Mouse (Mus musculus) liver, embryonic 11.5 days (tissue): Measurements from ENCODE around the gene Jmjd1c. TPM values are rescaled to one million over a fixed set of nuclear protein-coding genes. Genes with fewer than 3 reads are reported as not detected.

Experiments
- ATAC-seq: fragments of 200-750 bp; cut with Nextera tagmentation; replicated peaks from 2 replicates; pipeline ENCODE4 v1.8.0; 2017; ENCODE audit warnings: moderate number of reproducible peaks, mild to moderate bottlenecking, moderate TSS enrichment, moderate library complexity; ENCODE audit not compliant: low FRiP score
- DNase-seq: peaks from one replicate; pipeline ENCODE4 v3.0.0-alpha.2; 2017; ENCODE audit warnings: low spot score
- H3K27ac ChIP-seq: fragments of 300-500 bp; sonication (generic); 2 replicates; pipeline ENCODE4 v1.5.1; 2014; ENCODE audit warnings: mild to moderate bottlenecking, low read depth, low read length, control low read depth
- H3K27me3 ChIP-seq: fragments of 300-500 bp; sonication (generic); replicated peaks from 2 replicates; pipeline ENCODE4 v1.6.1; 2014; ENCODE audit warnings: low read length, mixed read lengths; ENCODE audit not compliant: control insufficient read depth, insufficient read depth
- H3K36me3 ChIP-seq: fragments of 300-500 bp; sonication (generic); 2 replicates; pipeline ENCODE4 v1.6.1; 2014; ENCODE audit warnings: mild to moderate bottlenecking, low read length, moderate library complexity, mixed read lengths; ENCODE audit not compliant: control insufficient read depth, insufficient read depth
- H3K4me1 ChIP-seq: fragments of 300-500 bp; sonication (generic); replicated peaks from 2 replicates; pipeline ENCODE4 v1.6.1; 2014; ENCODE audit warnings: low read length, mixed read lengths; ENCODE audit not compliant: control insufficient read depth, insufficient read depth
- H3K4me2 ChIP-seq: fragments of 300-500 bp; sonication (generic); 2 replicates; pipeline ENCODE4 v1.6.1; 2014; ENCODE audit warnings: mild to moderate bottlenecking, control low read depth, moderate library complexity
- H3K4me3 ChIP-seq: fragments of 300-500 bp; sonication (generic); 2 replicates; pipeline ENCODE4 v1.5.1; 2014; ENCODE audit warnings: low read depth, low read length, control low read depth
- H3K9ac ChIP-seq: fragments of 300-500 bp; sonication (generic); 2 replicates; pipeline ENCODE4 v1.6.1; 2014; ENCODE audit warnings: low read depth, low read length, control low read depth
- H3K9me3 ChIP-seq: fragments of 300-500 bp; sonication (generic); 2 replicates; pipeline ENCODE4 v1.6.1; 2016; ENCODE audit warnings: low read length, inconsistent platforms, mixed read lengths; ENCODE audit not compliant: control insufficient read depth
- WGBS: fragments of 180-500 bp; shearing (Covaris S2); extraction: QIAGEN DNeasy Blood & Tissue Kit; methylation state at CpG from one replicate; pipeline ENCODE4 v1.1.7; 2014; 5-methylcytosine and 5-hydroxymethylcytosine counted together
- polyA plus RNA-seq: library from polyadenylated mRNA; unstranded; fragments of >200 nt; fragmentation: Nextera tagmentation; extraction: Ambion mirVana; gene quantifications from 2 replicates; pipeline ENCODE4 v1.2.1, GENCODE M21; 2014

Jmjd1c gene
- polyA plus RNA-seq, 1 experiment from 2014 or later, result 31.6 TPM

DNA sequence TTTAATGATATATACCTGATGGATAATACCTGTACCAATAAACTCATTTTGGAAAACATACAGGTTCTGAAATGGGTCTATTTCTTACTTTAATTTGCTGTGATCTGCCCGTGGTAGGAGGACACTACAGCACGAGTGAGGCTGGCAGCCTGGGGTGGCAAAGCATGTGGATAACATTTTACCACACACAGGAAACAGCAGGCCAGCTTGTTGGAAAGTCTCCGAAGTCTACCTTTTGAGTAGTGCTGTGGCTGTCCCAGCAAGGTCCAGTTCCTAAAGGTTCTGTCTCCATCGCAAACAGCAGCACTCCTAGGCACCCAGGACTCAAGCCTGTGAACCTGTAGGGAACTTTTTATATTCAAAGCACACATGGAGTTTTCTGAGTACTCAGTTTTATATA, 49.7 kb downstream of the Jmjd1c start:
- DNase-seq, result no peak
- 77% methylated on average over 4 of the region's 4 CpGs for WGBS
- Histone ChIP-seq H3K27me3 (no peaks in the 10 kb centered on the region), H3K4me3 (no peak overlapping the region), H3K4me2 (no peak overlapping the region), H3K9me3 (no peaks in the 10 kb centered on the region), H3K36me3 (no peaks in the 10 kb centered on the region), H3K9ac (no peak overlapping the region), H3K27ac (no peak overlapping the region), H3K4me1 (no peaks in the 10 kb centered on the region)
- no peak for ATAC-seq

- WGBS, result 91% methylated on average over 3 of the region's 3 CpGs
- DNase-seq, result no peak
- no peak for ATAC-seq
Observed at GRCm38 (mm10) chr10:67151766-67152165, 55.8 kb downstream of the Jmjd1c start.

GRCm38 (mm10) chr10:67154647-67155046, 58.7 kb downstream of the Jmjd1c start:
- WGBS, result 74% methylated on average over 3 of the region's 3 CpGs
- H3K4me3 ChIP-seq, result no peak overlapping the region
- H3K9me3 ChIP-seq, result no peaks in the 10 kb centered on the region
- no peaks in the 10 kb centered on the region for H3K4me1 ChIP-seq
- ATAC-seq, result no peak; the same call in 1 of the 2 replicates
- H3K36me3 ChIP-seq, result no peaks in the 10 kb centered on the region
- H3K27me3 ChIP-seq, result no peaks in the 10 kb centered on the region
- no peak for DNase-seq
- no peak overlapping the region for H3K9ac ChIP-seq
- H3K27ac ChIP-seq, result no peak overlapping the region
- no peak overlapping the region for H3K4me2 ChIP-seq

More at GRCm38 (mm10) chr10:67151766-67152165, 55.8 kb downstream of the Jmjd1c start:
- no peaks in the 10 kb centered on the region for H3K36me3 ChIP-seq
- H3K4me2 ChIP-seq, result no peak overlapping the region
- H3K4me1 ChIP-seq, result no peaks in the 10 kb centered on the region
- no peak overlapping the region for H3K4me3 ChIP-seq
- H3K27ac ChIP-seq, result no peak overlapping the region
- no peaks in the 10 kb centered on the region for H3K27me3 ChIP-seq
- H3K9me3 ChIP-seq, result no peaks in the 10 kb centered on the region
- H3K9ac ChIP-seq, result no peak overlapping the region

GRCm38 (mm10) chr10:67174049-67174448, 78.1 kb downstream of the Jmjd1c start:
- Histone ChIP-seq H3K9ac (no peak overlapping the region), H3K4me1 (peaks cover 7% of the 10 kb centered on the region), H3K27ac (no peak overlapping the region), H3K9me3 (no peaks in the 10 kb centered on the region), H3K36me3 (no peaks in the 10 kb centered on the region), H3K27me3 (no peaks in the 10 kb centered on the region), H3K4me3 (no peak overlapping the region), H3K4me2 (no peak overlapping the region)
- no peak for ATAC-seq
- DNase-seq, result no peak
- 94% methylated on average over 1 of the region's 1 CpGs for WGBS

DNA sequence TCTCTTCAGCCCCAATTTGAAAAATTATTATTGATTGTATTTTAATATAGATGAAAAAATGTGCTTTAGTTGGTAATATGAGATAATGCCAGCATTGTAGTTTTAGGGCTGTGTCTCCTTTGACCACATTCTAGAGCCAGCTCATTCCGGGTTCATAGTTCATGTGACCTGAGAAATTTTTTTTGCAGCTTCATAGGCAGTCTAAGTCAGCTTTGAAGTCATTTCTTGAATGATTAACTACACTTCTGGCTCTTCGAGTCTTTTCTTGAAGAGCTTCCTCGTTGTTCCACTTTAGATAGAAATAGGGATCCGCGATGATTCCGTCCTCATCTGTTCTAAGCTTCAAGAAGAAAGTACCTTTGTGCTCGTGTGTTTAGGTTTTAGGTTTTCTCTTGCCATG, 80.1 kb downstream of the Jmjd1c start:
- WGBS, result 80% methylated on average over 7 of the region's 7 CpGs
- no peaks in the 10 kb centered on the region for H3K9me3 ChIP-seq
- no peak overlapping the region for H3K9ac ChIP-seq
- H3K4me3 ChIP-seq, result no peak overlapping the region
- no peak overlapping the region for H3K27ac ChIP-seq
- no peaks in the 10 kb centered on the region for H3K27me3 ChIP-seq
- DNase-seq (no peak), ATAC-seq (no peak)
- peaks cover 7% of the 10 kb centered on the region for H3K4me1 ChIP-seq
- H3K4me2 ChIP-seq, result no peak overlapping the region
- no peaks in the 10 kb centered on the region for H3K36me3 ChIP-seq

DNA sequence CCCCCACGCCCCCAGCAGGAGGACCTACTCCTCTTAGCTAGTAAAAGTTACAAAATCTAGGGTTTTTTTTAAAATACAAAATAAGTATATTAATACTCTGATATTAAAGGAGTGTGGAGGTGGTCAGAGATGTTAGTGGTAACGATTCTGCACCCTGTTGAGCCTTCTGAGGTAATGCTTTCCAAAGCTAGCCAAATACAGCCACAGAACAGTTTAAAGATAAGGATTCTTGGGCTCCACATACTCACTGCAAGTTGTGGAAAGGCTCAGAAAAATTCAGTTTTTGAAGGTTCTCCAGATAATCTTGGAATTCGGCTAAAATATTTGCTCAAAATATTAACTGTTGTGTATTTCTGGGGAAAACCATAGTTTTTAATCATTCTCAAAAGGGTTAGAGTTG, 81.0 kb downstream of the Jmjd1c start:
- no peaks in the 10 kb centered on the region for H3K27me3 ChIP-seq
- DNase-seq (no peak), ATAC-seq (no peak; the same call in 1 of the 2 replicates)
- peaks cover 13% of the 10 kb centered on the region for H3K4me1 ChIP-seq
- H3K4me2 ChIP-seq, result no peak overlapping the region
- WGBS, result 60% methylated on average over 3 of the region's 3 CpGs
- H3K9ac ChIP-seq, result no peak overlapping the region
- H3K4me3 ChIP-seq, result no peak overlapping the region
- H3K36me3 ChIP-seq, result no peaks in the 10 kb centered on the region
- no peaks in the 10 kb centered on the region for H3K9me3 ChIP-seq
- H3K27ac ChIP-seq, result no peak overlapping the region

DNA sequence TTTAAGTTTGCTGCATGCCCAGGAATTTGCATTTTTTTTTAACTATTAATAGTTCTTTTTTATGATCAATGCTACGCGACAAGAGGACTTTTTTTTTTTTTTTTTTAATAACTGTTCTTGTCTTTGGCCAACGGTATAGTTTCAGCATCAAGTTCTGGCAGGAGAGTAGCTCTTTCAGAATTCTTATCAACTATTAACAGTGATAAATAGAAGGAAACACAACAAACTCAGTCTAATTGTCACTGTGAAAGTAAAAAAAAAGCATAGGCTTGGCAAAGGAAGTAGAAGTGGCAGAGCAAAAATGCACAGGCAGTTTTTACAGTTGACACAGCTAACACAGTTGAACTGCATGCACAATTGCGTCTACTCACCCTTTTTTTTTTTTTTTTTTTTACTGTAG, 81.5 kb downstream of the Jmjd1c start:
- no peak overlapping the region for H3K4me2 ChIP-seq
- ATAC-seq, result peak; percentile 47; the same call in 1 of the 2 replicates

DNA sequence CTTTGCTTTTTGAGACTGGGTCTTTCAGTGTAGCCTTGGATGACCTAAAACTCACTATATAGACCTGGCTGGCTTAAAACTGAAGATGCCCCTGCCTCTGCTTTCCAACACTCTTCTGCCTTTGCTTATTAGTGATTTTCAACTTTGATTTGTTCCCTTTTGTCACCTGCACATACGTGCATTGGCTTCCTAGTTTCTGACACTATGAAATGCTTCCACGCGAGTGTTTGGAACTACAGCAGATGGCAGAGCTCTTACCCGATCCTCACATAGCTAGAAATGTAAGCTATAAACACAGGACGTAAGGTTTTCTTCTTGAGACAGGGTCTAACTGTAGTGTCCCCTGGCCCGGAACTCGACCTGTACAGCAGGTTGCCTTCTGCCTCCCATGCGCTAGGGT, 84.1 kb downstream of the Jmjd1c start:
- no peak overlapping the region for H3K4me2 ChIP-seq
- ATAC-seq, result no peak
- no peak overlapping the region for H3K27ac ChIP-seq
- no peak for DNase-seq
- H3K4me3 ChIP-seq, result no peak overlapping the region
- 93% methylated on average over 8 of the region's 8 CpGs for WGBS
- H3K36me3 ChIP-seq, result no peaks in the 10 kb centered on the region
- no peaks in the 10 kb centered on the region for H3K27me3 ChIP-seq
- H3K9ac ChIP-seq, result no peak overlapping the region
- H3K4me1 ChIP-seq, result peaks cover 27% of the 10 kb centered on the region
- no peaks in the 10 kb centered on the region for H3K9me3 ChIP-seq

More for the DNA sequence above, 81.5 kb downstream of the Jmjd1c start:
- no peaks in the 10 kb centered on the region for H3K27me3 ChIP-seq
- 59% methylated on average over 4 of the region's 4 CpGs for WGBS
- no peaks in the 10 kb centered on the region for H3K9me3 ChIP-seq
- no peak overlapping the region for H3K4me3 ChIP-seq
- H3K4me1 ChIP-seq, result peaks cover 13% of the 10 kb centered on the region
- H3K27ac ChIP-seq, result peak overlapping the region; percentile 5; the same call in 1 of the 2 replicates
- DNase-seq, result no peak
- H3K36me3 ChIP-seq, result no peaks in the 10 kb centered on the region
- H3K9ac ChIP-seq, result no peak overlapping the region

DNA sequence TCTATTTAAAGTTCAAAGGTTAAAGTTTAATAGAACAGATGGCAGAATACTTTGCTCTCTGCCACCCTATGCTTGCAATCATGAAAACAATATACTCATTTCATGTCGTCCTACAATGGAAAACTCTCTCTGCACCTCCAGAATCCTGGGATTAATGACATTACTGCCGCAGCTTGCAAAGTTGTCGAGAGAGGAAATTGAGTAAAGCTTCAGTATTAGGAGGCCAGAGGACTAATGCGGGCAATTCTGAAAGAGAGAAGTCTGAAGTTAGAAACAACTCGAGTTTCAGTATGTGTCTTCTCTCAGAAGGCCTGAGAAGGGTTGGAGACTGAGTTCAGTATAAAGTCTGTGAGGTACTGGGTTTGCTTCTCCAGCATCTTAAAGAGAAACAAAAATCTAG, 84.9 kb downstream of the Jmjd1c start:
- H3K4me1 ChIP-seq, result peaks cover 27% of the 10 kb centered on the region
- H3K27ac ChIP-seq, result no peak overlapping the region
- DNase-seq, result no peak
- H3K4me3 ChIP-seq, result no peak overlapping the region
- H3K9ac ChIP-seq, result no peak overlapping the region
- H3K4me2 ChIP-seq, result no peak overlapping the region
- 66% methylated on average over 5 of the region's 5 CpGs for WGBS
- H3K36me3 ChIP-seq, result no peaks in the 10 kb centered on the region
- H3K27me3 ChIP-seq, result no peaks in the 10 kb centered on the region
- ATAC-seq, result no peak
- no peaks in the 10 kb centered on the region for H3K9me3 ChIP-seq
